Mouse (Mus musculus) kidney, embryonic 15.5 days (tissue): Measurements from ENCODE around the gene Col4a3. TPM values are rescaled to one million over a fixed set of nuclear protein-coding genes. Genes with fewer than 3 reads are reported as not detected.

Experiments
- ATAC-seq: fragments of 200-750 bp; cut with Nextera tagmentation; replicated peaks from 2 replicates; pipeline ENCODE4 v1.8.0; 2017; ENCODE audit warnings: moderate TSS enrichment; ENCODE audit not compliant: low FRiP score
- H3K27ac ChIP-seq: fragments of 300-500 bp; sonication (generic); 2 replicates; pipeline ENCODE4 v1.5.1; 2015; ENCODE audit warnings: mild to moderate bottlenecking, inconsistent platforms
- H3K27me3 ChIP-seq: fragments of 300-500 bp; sonication (generic); 2 replicates; pipeline ENCODE4 v1.6.1; 2015; ENCODE audit warnings: inconsistent platforms
- H3K36me3 ChIP-seq: fragments of 300-500 bp; sonication (generic); 2 replicates; pipeline ENCODE4 v1.6.1; 2015; ENCODE audit warnings: inconsistent platforms
- H3K4me1 ChIP-seq: fragments of 300-500 bp; sonication (generic); 2 replicates; pipeline ENCODE4 v1.6.1; 2015; ENCODE audit warnings: inconsistent platforms
- H3K4me2 ChIP-seq: fragments of 300-500 bp; sonication (generic); 2 replicates; pipeline ENCODE4 v1.6.1; 2015; ENCODE audit warnings: moderate library complexity, mild to moderate bottlenecking, inconsistent platforms
- H3K4me3 ChIP-seq: fragments of 300-500 bp; sonication (generic); replicated peaks from 2 replicates; pipeline ENCODE4 v1.5.1; 2015; ENCODE audit warnings: mild to moderate bottlenecking, inconsistent platforms
- H3K9ac ChIP-seq: fragments of 300-500 bp; sonication (generic); 2 replicates; pipeline ENCODE4 v1.6.1; 2015; ENCODE audit warnings: mild to moderate bottlenecking, inconsistent platforms
- H3K9me3 ChIP-seq: fragments of 300-500 bp; sonication (generic); replicated peaks from 2 replicates; pipeline ENCODE4 v1.6.1; 2016; ENCODE audit warnings: inconsistent platforms
- WGBS: fragments of 180-500 bp; shearing (Covaris S2); methylation state at CpG from one replicate; pipeline ENCODE4 v1.1.7; 2015; ENCODE audit warnings: mixed read lengths; 5-methylcytosine and 5-hydroxymethylcytosine counted together
- polyA plus RNA-seq: library from polyadenylated mRNA; unstranded; fragments of >200 nt; fragmentation: Nextera tagmentation; extraction: Ambion mirVana; gene quantifications from 2 replicates; pipeline ENCODE4 v1.2.1, GENCODE M21; 2015

The Col4a3 gene
- polyA plus RNA-seq, 1 experiment from 2014 or later, result 2.8 TPM

GRCm38 (mm10) chr1:82717816-82718512 is 131.2 kb downstream of the Col4a3 start:
- no peak for ATAC-seq

GRCm38 (mm10) chr1:82724339-82725025 is 137.8 kb downstream of the Col4a3 start, which contains the start of gene Mff:
TSS of gene Mff (plus strand) at chr1:82724890.
- ATAC-seq, result peak; percentile 100
- H3K36me3 ChIP-seq, result peaks cover 23% of the 10 kb centered on the region
- 10% methylated on average over 38 of the region's 38 CpGs for WGBS
- H3K9ac ChIP-seq, result peak within 1 kb of the TSS; percentile 95
- H3K4me3 ChIP-seq, result peak within 1 kb of the TSS; percentile 93
- H3K4me1 ChIP-seq, result peaks cover 10% of the 10 kb centered on the region
- peak within 1 kb of the TSS; percentile 80; the same call in 1 of the 2 replicates for H3K27ac ChIP-seq
- H3K9me3 ChIP-seq, result no peaks in the 10 kb centered on the region
- peaks cover 10% of the 10 kb centered on the region for H3K27me3 ChIP-seq
- H3K4me2 ChIP-seq, result peak within 1 kb of the TSS; percentile 90

More at GRCm38 (mm10) chr1:82717816-82718512, 131.2 kb downstream of the Col4a3 start:
- 71% methylated on average over 9 of the region's 9 CpGs for WGBS
- Histone ChIP-seq H3K9me3 (no peaks in the 10 kb centered on the region), H3K4me1 (no peaks in the 10 kb centered on the region), H3K9ac (no peak overlapping the region), H3K4me3 (no peak overlapping the region), H3K27me3 (peaks cover 13% of the 10 kb centered on the region), H3K36me3 (no peaks in the 10 kb centered on the region), H3K4me2 (no peak overlapping the region), H3K27ac (no peak overlapping the region)

GRCm38 (mm10) chr1:82725026-82725874 is 138.5 kb downstream of the Col4a3 start:
- 1% methylated on average over 37 of the region's 37 CpGs for WGBS
- H3K9me3 ChIP-seq, result no peaks in the 10 kb centered on the region

GRCm38 (mm10) chr1:82725875-82726185 is 139.1 kb downstream of the Col4a3 start:
- H3K9me3 ChIP-seq, result no peaks in the 10 kb centered on the region
- H3K9ac ChIP-seq, result peak overlapping the region; percentile 95
- H3K36me3 ChIP-seq, result peaks cover 37% of the 10 kb centered on the region
- peaks cover 10% of the 10 kb centered on the region for H3K4me1 ChIP-seq
- H3K27ac ChIP-seq, result no peak overlapping the region
- H3K27me3 ChIP-seq, result peaks cover 10% of the 10 kb centered on the region
- ATAC-seq, result no peak
- H3K4me3 ChIP-seq, result peak overlapping the region; percentile 93
- WGBS, result 56% methylated on average over 4 of the region's 4 CpGs
- peak overlapping the region; percentile 90 for H3K4me2 ChIP-seq

More at GRCm38 (mm10) chr1:82725026-82725874, 138.5 kb downstream of the Col4a3 start:
- peak overlapping the region; percentile 90 for H3K4me2 ChIP-seq
- H3K9ac ChIP-seq, result peak overlapping the region; percentile 95
- peak; percentile 98 for ATAC-seq
- peak overlapping the region; percentile 80; the same call in 1 of the 2 replicates for H3K27ac ChIP-seq
- H3K27me3 ChIP-seq, result peaks cover 10% of the 10 kb centered on the region
- peaks cover 10% of the 10 kb centered on the region for H3K4me1 ChIP-seq
- H3K36me3 ChIP-seq, result peaks cover 31% of the 10 kb centered on the region
- peak overlapping the region; percentile 93 for H3K4me3 ChIP-seq

GRCm38 (mm10) chr1:82726482-82726881 is 139.8 kb downstream of the Col4a3 start:
- Histone ChIP-seq H3K4me3 (no peak overlapping the region), H3K9ac (no peak overlapping the region), H3K36me3 (peaks cover 43% of the 10 kb centered on the region), H3K4me1 (peaks cover 10% of the 10 kb centered on the region), H3K9me3 (no peaks in the 10 kb centered on the region), H3K4me2 (no peak overlapping the region), H3K27me3 (peaks cover 10% of the 10 kb centered on the region), H3K27ac (no peak overlapping the region)
- no peak for ATAC-seq
- 91% methylated on average over 5 of the region's 5 CpGs for WGBS

- no peak overlapping the region for H3K9ac ChIP-seq
- H3K9me3 ChIP-seq, result no peaks in the 10 kb centered on the region
- no peak overlapping the region for H3K4me2 ChIP-seq
- no peak overlapping the region for H3K27ac ChIP-seq
- WGBS, result 96% methylated on average over 1 of the region's 1 CpGs
- no peak overlapping the region for H3K4me3 ChIP-seq
- no peaks in the 10 kb centered on the region for H3K27me3 ChIP-seq
- no peak for ATAC-seq
- peaks cover 13% of the 10 kb centered on the region for H3K4me1 ChIP-seq
- H3K36me3 ChIP-seq, result peaks cover 93% of the 10 kb centered on the region
These were observed 146.6 kb downstream of the Col4a3 start for GRCm38 (mm10) chr1:82733357-82733756.

- Histone ChIP-seq H3K4me1 (peaks cover 13% of the 10 kb centered on the region), H3K4me3 (no peak overlapping the region), H3K9ac (no peak overlapping the region), H3K27ac (0 out of 2 replicates have a peak overlapping the region, but pooled peaks have one; percentile 45), H3K36me3 (peaks cover 77% of the 10 kb centered on the region), H3K27me3 (no peaks in the 10 kb centered on the region), H3K4me2 (no peak overlapping the region), H3K9me3 (no peaks in the 10 kb centered on the region)
- 69% methylated on average over 1 of the region's 1 CpGs for WGBS
- ATAC-seq, result peak; percentile 82
These were observed 151.3 kb downstream of the Col4a3 start for GRCm38 (mm10) chr1:82738066-82738465.

GRCm38 (mm10) chr1:82741539-82741938 is 154.8 kb downstream of the Col4a3 start:
- Histone ChIP-seq H3K4me1 (peaks cover 19% of the 10 kb centered on the region), H3K36me3 (peaks cover 57% of the 10 kb centered on the region), H3K4me3 (no peak overlapping the region), H3K9ac (no peak overlapping the region), H3K27me3 (no peaks in the 10 kb centered on the region), H3K27ac (no peak overlapping the region), H3K4me2 (no peak overlapping the region), H3K9me3 (no peaks in the 10 kb centered on the region)
- WGBS, result 88% methylated on average over 7 of the region's 7 CpGs
- ATAC-seq, result no peak

- Histone ChIP-seq H3K27me3 (no peaks in the 10 kb centered on the region), H3K4me3 (no peak overlapping the region), H3K4me2 (no peak overlapping the region), H3K27ac (no peak overlapping the region), H3K9ac (no peak overlapping the region), H3K4me1 (peaks cover 6% of the 10 kb centered on the region; the same call in 1 of the 2 replicates), H3K36me3 (peaks cover 57% of the 10 kb centered on the region), H3K9me3 (no peaks in the 10 kb centered on the region)
- WGBS, result 76% methylated on average over 3 of the region's 3 CpGs
- ATAC-seq, result no peak
These were observed 157.2 kb downstream of the Col4a3 start for GRCm38 (mm10) chr1:82743962-82744361.

- H3K4me3 ChIP-seq, result no peak overlapping the region
- 74% methylated on average over 4 of the region's 4 CpGs for WGBS
These were observed 159.7 kb downstream of the Col4a3 start for GRCm38 (mm10) chr1:82746408-82746807.

GRCm38 (mm10) chr1:82747714-82748452 is 161.2 kb downstream of the Col4a3 start:
- H3K36me3 ChIP-seq, result peaks cover 45% of the 10 kb centered on the region
- H3K4me2 ChIP-seq, result no peak overlapping the region
- 89% methylated on average over 2 of the region's 2 CpGs for WGBS
- H3K4me3 ChIP-seq, result no peak overlapping the region
- no peaks in the 10 kb centered on the region for H3K27me3 ChIP-seq
- peaks cover 6% of the 10 kb centered on the region; the same call in 1 of the 2 replicates for H3K4me1 ChIP-seq
- H3K9ac ChIP-seq, result no peak overlapping the region
- H3K27ac ChIP-seq, result no peak overlapping the region
- no peak for ATAC-seq
- H3K9me3 ChIP-seq, result no peaks in the 10 kb centered on the region

More at GRCm38 (mm10) chr1:82746408-82746807, 159.7 kb downstream of the Col4a3 start:
- no peak for ATAC-seq
- Histone ChIP-seq H3K27ac (no peak overlapping the region), H3K9ac (no peak overlapping the region), H3K36me3 (peaks cover 49% of the 10 kb centered on the region), H3K9me3 (no peaks in the 10 kb centered on the region), H3K4me1 (peaks cover 6% of the 10 kb centered on the region; the same call in 1 of the 2 replicates), H3K4me2 (no peak overlapping the region), H3K27me3 (no peaks in the 10 kb centered on the region)
